Mouse (Mus musculus): Measurements from ENCODE around the gene Snx11. TPM values are rescaled to one million over a fixed set of nuclear protein-coding genes. Genes with fewer than 3 reads are reported as not detected.

The Snx11 gene
- 8.0 and 9.2 TPM in 2 replicates for polyA plus RNA-seq (2014; fragmentation: Nextera tagmentation; extraction: Ambion mirVana)

DNA sequence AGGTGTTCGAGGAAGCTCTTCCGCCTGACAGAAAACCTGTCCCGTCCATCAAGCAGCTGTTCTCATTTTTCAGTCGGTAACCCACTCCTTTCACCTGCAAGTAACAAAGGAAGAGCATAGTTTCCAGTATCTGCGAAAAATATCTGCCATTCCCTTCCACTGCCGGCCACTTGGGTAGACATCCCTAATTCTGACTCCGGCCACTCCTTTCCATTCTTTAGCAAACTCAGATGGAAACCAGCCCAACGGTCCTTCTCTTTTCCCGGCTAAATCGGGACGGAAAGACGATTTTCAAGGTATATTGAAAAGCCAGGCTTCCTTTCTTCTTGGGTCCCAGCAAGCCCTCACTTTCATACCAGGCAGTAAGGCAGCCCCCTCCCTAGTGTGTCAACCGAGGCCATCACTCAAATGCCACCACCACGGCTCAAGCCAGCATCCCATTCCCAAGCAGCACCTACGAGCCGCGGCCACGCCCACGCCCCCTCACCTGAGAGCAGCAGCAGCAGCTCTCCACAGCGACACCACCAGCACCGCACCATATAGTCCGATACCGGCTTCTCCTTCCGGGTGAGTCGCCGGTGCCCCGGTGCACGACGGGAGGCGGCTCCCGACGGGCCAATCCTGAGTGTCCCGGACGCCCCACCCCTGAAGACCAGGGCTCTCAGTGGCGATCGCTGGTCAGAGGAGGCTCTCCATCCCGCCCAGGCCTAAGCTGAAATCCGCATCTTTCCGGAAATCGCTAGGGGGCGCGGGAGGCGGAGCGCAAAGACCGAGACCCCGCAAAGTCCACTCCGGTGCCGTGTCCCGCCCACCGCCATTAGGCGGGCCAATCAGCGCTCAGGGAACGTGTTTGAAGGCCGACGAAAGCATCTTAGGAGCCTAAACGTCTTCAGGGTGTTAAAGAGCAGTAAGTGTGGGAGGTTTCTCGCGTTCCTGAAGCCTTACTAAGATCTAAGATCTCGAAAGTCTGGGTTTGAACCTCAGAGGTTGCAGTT, at the start of gene Snx11:
Snx11 (minus strand) TSS at position 592 of the 995 bp plus-strand sequence.
- H3K36me3 ChIP-seq (ENCODE audit: control insufficient read depth, insufficient read depth, low read length): peaks cover 21% of the 10 kb centered on the region
- peak within 1 kb of the TSS; percentile 62 for H3K4me3 ChIP-seq (ENCODE audit: low read depth, low read length)
- ATAC-seq (replicated peaks; ENCODE audit: low FRiP score, low TSS enrichment, low read depth) (peak; percentile 100), DNase-seq (ENCODE audit: low spot score) (peak; percentile 97)
- WGBS: 1% methylated on average over 59 of the region's 59 CpGs
- no peaks in the 10 kb centered on the region; the same call in 1 of the 2 replicates for H3K4me1 ChIP-seq (replicated peaks; ENCODE audit: control insufficient read depth, insufficient read depth, low read length)
- peak within 1 kb of the TSS; percentile 28; the same call in 1 of the 2 replicates for H3K27ac ChIP-seq (ENCODE audit: low read depth)
- H3K9ac ChIP-seq (ENCODE audit: low read length): peak within 1 kb of the TSS; percentile 51
- peak within 1 kb of the TSS; percentile 60 for H3K4me2 ChIP-seq (ENCODE audit: low read length)
- H3K9me3 ChIP-seq (ENCODE audit: control insufficient read depth, low read length): no peaks in the 10 kb centered on the region
- no peaks in the 10 kb centered on the region for H3K27me3 ChIP-seq (replicated peaks; ENCODE audit: control insufficient read depth, insufficient read depth, low read length)

DNA sequence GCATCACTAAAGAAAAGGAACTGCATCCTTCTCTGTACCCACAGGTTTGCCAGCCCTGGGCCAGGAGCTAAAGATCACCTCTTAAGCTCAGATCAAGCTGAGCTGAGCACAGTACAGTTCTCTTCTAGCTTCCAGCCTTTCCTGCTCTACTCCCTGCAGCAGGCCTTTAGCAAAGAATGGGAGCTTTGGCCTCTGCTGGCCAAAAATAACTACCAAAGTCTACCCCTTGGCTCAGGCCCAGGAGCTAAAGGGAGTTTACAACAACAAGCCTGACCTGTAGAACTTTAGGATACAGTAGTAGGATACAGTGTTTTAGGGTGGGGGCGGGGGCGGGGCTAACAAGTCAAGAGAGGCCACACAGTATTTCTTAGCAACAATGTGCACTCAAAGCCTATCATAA, 49.1 kb upstream of the Snx11 start:
- DNase-seq (ENCODE audit: low spot score): no peak
- H3K4me2 ChIP-seq (ENCODE audit: low read length): peak overlapping the region; percentile 26
- peak overlapping the region; percentile 16 for H3K9ac ChIP-seq (ENCODE audit: low read length)
- peaks cover 34% of the 10 kb centered on the region for H3K36me3 ChIP-seq (ENCODE audit: control insufficient read depth, insufficient read depth, low read length)
- WGBS: 77% methylated on average over 2 of the region's 2 CpGs
- no peaks in the 10 kb centered on the region for H3K27me3 ChIP-seq (replicated peaks; ENCODE audit: control insufficient read depth, insufficient read depth, low read length)
- no peak overlapping the region for H3K27ac ChIP-seq (ENCODE audit: low read depth)
- 0 out of 2 replicates have a peak overlapping the region, but pooled peaks have one; percentile 2 for H3K4me3 ChIP-seq (ENCODE audit: low read depth, low read length)
- no peaks in the 10 kb centered on the region for H3K9me3 ChIP-seq (ENCODE audit: control insufficient read depth, low read length)
- peaks cover 57% of the 10 kb centered on the region for H3K4me1 ChIP-seq (replicated peaks; ENCODE audit: control insufficient read depth, insufficient read depth, low read length)
- ATAC-seq (replicated peaks; ENCODE audit: low FRiP score, low TSS enrichment, low read depth): no peak

DNA sequence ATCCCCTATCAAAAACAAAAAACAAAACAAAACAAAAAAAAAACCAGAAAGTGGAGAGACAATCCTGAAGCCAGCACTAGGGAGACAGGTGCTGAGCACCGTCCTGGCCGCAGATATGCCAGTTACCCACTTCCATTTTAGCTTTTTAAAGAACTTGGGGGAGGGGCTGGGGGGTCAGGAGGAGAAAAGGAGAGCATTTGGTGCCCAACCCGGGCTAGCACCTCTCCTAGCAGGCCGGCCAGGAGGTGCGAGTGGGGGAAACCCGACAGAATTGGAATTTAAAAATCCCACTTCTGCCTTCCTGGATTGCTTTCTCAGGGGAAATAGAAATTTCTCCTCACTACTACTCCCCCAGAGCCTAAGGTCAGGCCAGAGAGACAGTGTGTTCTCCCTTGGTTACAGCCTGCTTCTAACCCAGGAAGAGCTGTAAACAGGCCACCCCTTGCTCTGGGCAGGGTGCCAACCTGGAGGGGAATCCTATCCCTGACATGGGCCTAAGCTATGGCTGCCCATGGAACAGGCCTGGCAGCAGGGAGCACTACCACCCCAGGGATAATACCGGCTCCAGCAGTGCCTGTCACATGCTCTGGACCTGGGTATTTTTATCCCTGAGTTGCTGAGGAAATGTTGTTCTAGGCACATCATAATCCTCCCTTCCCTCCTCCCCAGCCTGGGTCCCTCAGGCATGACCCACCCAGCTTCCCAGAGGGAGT, 47.6 kb upstream of the Snx11 start:
- Histone ChIP-seq H3K36me3 (ENCODE audit: control insufficient read depth, insufficient read depth, low read length) (peaks cover 50% of the 10 kb centered on the region), H3K27ac (ENCODE audit: low read depth) (peak overlapping the region; percentile 75), H3K4me2 (ENCODE audit: low read length) (peak overlapping the region; percentile 86), H3K9me3 (ENCODE audit: control insufficient read depth, low read length) (no peaks in the 10 kb centered on the region), H3K4me3 (ENCODE audit: low read depth, low read length) (no peak overlapping the region), H3K4me1 (replicated peaks; ENCODE audit: control insufficient read depth, insufficient read depth, low read length) (peaks cover 57% of the 10 kb centered on the region), H3K9ac (ENCODE audit: low read length) (no peak overlapping the region), H3K27me3 (replicated peaks; ENCODE audit: control insufficient read depth, insufficient read depth, low read length) (no peaks in the 10 kb centered on the region)
- WGBS: 33% methylated on average over 7 of the region's 7 CpGs
- no peak for ATAC-seq (replicated peaks; ENCODE audit: low FRiP score, low TSS enrichment, low read depth)
- DNase-seq (ENCODE audit: low spot score): peak; percentile 57

DNA sequence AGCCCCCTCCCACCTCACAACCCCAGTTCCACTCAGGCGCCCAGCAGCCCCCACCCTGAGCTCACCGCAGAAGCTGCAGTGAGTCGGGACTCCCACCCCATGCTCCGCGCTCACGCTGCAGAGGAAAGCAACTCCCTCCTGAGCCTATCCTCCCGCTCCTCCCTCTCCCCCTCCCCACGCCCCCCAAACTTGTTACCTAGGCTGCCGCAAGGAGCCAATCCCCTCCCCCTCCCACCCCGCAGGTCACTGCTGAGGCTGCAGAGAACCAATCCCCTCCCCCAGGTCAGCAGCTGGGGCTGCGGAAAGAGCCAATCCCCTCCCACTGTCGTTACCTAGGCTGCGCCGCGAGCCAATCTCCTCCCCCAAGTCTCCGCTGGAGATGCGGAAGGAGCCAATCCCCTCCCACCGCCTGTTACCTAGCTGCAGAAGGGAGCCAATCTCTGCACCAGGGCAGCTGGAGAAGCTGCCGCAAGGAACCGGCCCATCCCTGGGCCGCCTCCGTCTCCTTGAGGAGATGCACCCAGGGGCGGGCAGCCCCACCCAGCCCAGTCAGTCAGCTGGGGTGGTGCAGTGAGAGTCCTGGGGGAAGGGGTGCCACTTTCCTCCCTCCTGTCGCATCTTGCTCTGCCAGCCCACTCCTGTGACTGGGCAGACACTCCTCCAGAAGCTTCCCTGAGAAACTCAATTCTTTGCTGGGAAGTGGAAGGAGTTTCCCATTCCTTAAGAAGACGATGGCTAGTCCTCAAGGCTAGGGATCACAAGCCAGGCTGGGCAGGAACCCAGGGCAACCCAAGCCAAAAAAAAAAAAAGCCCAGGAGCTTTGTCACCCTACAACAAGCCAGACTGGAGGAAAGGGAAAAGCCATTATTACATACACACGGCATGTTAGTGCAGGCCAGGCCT, 46.8 kb upstream of the Snx11 start:
- Histone ChIP-seq H3K36me3 (ENCODE audit: control insufficient read depth, insufficient read depth, low read length) (peaks cover 58% of the 10 kb centered on the region), H3K4me1 (replicated peaks; ENCODE audit: control insufficient read depth, insufficient read depth, low read length) (peaks cover 57% of the 10 kb centered on the region)

DNA sequence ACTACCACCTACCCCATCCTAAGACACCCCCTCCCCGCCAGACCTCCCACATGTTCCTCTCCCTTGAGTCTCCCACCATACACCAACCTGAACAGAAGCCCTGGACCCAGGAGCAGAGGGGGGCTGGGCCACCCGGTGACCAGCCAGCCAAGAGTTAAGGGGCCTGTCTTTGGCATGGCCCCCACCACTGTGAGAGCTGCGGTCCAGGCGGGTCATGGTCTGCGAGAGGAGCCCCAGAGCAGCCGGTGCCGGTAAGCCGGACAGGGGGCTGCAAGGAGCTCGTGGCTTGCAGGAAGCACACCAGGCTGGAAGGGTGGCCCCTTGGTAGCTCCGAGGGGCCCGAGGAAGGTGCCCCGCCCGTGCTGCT, 46.1 kb upstream of the Snx11 start:
- peak overlapping the region; percentile 36; the same call in 1 of the 2 replicates for H3K27ac ChIP-seq (ENCODE audit: low read depth)
- no peaks in the 10 kb centered on the region for H3K9me3 ChIP-seq (ENCODE audit: control insufficient read depth, low read length)
- peaks cover 65% of the 10 kb centered on the region for H3K36me3 ChIP-seq (ENCODE audit: control insufficient read depth, insufficient read depth, low read length)
- 10% methylated on average over 13 of the region's 13 CpGs for WGBS
- H3K4me2 ChIP-seq (ENCODE audit: low read length): peak overlapping the region; percentile 86
- ATAC-seq (replicated peaks; ENCODE audit: low FRiP score, low TSS enrichment, low read depth) (peak; percentile 40; the same call in 1 of the 2 replicates), DNase-seq (ENCODE audit: low spot score) (no peak)
- peak overlapping the region; percentile 45 for H3K4me3 ChIP-seq (ENCODE audit: low read depth, low read length)
- peak overlapping the region; percentile 38; the same call in 1 of the 2 replicates for H3K9ac ChIP-seq (ENCODE audit: low read length)
- peaks cover 52% of the 10 kb centered on the region for H3K4me1 ChIP-seq (replicated peaks; ENCODE audit: control insufficient read depth, insufficient read depth, low read length)
- no peaks in the 10 kb centered on the region for H3K27me3 ChIP-seq (replicated peaks; ENCODE audit: control insufficient read depth, insufficient read depth, low read length)

More for the DNA sequence above, 46.8 kb upstream of the Snx11 start:
- 2% methylated on average over 23 of the region's 26 CpGs for WGBS
- H3K27ac ChIP-seq (ENCODE audit: low read depth): peak overlapping the region; percentile 75
- H3K9me3 ChIP-seq (ENCODE audit: control insufficient read depth, low read length): no peaks in the 10 kb centered on the region
- H3K4me3 ChIP-seq (ENCODE audit: low read depth, low read length): peak overlapping the region; percentile 45
- H3K27me3 ChIP-seq (replicated peaks; ENCODE audit: control insufficient read depth, insufficient read depth, low read length): no peaks in the 10 kb centered on the region
- H3K9ac ChIP-seq (ENCODE audit: low read length): peak overlapping the region; percentile 38; the same call in 1 of the 2 replicates
- DNase-seq (ENCODE audit: low spot score) (peak; percentile 90), ATAC-seq (replicated peaks; ENCODE audit: low FRiP score, low TSS enrichment, low read depth) (peak; percentile 88)
- H3K4me2 ChIP-seq (ENCODE audit: low read length): peak overlapping the region; percentile 86

DNA sequence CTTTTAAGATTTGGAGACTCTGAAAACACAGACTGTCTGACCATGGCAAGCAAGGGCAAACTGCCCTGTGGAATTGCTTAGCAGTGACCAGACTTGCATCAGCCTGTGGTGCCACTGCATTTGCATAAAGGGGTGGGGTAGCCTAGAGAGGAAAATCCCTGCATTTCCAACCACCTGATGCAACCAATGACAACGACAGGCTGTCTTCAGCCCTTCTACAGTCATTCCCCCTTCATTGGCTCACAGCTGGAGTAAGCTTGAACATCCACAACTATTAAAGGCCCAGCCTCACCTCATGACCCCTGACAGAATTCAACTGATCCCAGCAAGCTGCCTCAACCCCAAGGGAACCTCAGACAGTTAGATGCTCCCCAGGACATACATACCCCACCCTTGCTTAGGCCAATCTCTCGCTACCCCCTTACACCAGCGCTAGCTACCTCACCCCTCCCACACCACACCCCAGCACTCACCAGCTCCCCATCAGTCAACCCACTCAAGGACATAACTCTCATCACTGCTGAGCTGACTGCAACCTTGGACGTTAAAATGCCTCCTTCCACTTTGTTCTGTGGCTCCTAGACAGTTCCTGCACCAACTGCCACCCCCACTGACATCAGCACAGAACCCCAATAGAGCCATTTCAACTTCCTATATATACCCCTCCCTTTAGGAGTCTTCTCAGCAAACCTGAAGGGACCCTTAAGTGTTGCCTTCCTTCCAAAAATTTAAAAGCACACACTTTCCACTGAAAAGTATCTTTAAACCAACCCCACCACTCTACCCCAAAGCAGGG, 45.5 kb upstream of the Snx11 start:
- Histone ChIP-seq H3K9me3 (ENCODE audit: control insufficient read depth, low read length) (no peaks in the 10 kb centered on the region), H3K27ac (ENCODE audit: low read depth) (peak overlapping the region; percentile 36; the same call in 1 of the 2 replicates), H3K4me2 (ENCODE audit: low read length) (peak overlapping the region; percentile 86), H3K9ac (ENCODE audit: low read length) (no peak overlapping the region), H3K4me1 (replicated peaks; ENCODE audit: control insufficient read depth, insufficient read depth, low read length) (peaks cover 48% of the 10 kb centered on the region), H3K27me3 (replicated peaks; ENCODE audit: control insufficient read depth, insufficient read depth, low read length) (no peaks in the 10 kb centered on the region), H3K36me3 (ENCODE audit: control insufficient read depth, insufficient read depth, low read length) (peaks cover 70% of the 10 kb centered on the region), H3K4me3 (ENCODE audit: low read depth, low read length) (peak overlapping the region; percentile 45)
- ATAC-seq (replicated peaks; ENCODE audit: low FRiP score, low TSS enrichment, low read depth): no peak
- 36% methylated on average over 4 of the region's 4 CpGs for WGBS
- no peak for DNase-seq (ENCODE audit: low spot score)

DNA sequence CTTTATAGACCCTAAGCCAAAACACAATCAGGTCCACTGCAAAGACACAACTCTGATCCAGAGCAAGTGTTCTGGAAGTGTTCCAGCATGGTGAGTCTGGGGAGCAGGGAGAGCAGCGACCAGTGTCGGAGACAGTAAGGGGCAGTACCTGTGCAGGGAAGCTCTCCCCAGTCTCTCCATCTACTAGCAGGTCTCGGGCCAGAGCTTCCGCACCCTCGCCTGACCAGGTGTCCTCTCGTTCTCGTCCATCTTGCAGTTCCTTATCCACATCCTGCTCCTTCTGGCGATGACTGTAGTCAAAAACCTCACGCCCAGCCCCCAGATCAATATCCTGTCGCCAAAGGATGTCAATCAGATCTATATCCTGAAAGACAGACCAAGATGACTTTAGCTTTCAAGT, 44.6 kb upstream of the Snx11 start:
- no peak overlapping the region for H3K9ac ChIP-seq (ENCODE audit: low read length)
- DNase-seq (ENCODE audit: low spot score): no peak
- H3K36me3 ChIP-seq (ENCODE audit: control insufficient read depth, insufficient read depth, low read length): peaks cover 70% of the 10 kb centered on the region
- H3K4me1 ChIP-seq (replicated peaks; ENCODE audit: control insufficient read depth, insufficient read depth, low read length): peaks cover 39% of the 10 kb centered on the region
- ATAC-seq (replicated peaks; ENCODE audit: low FRiP score, low TSS enrichment, low read depth): no peak
- no peaks in the 10 kb centered on the region for H3K27me3 ChIP-seq (replicated peaks; ENCODE audit: control insufficient read depth, insufficient read depth, low read length)
- H3K4me2 ChIP-seq (ENCODE audit: low read length): no peak overlapping the region
- H3K27ac ChIP-seq (ENCODE audit: low read depth): no peak overlapping the region
- H3K9me3 ChIP-seq (ENCODE audit: control insufficient read depth, low read length): no peaks in the 10 kb centered on the region
- no peak overlapping the region for H3K4me3 ChIP-seq (ENCODE audit: low read depth, low read length)
- 89% methylated on average over 10 of the region's 10 CpGs for WGBS

All from intestine, embryonic 14.5 days (tissue).